Mouse (Mus musculus): Measurements from ENCODE around the gene Polr2i. TPM values are rescaled to one million over a fixed set of nuclear protein-coding genes. Genes with fewer than 3 reads are reported as not detected.
A peak's percentile ranks its signal among the peaks of the same experiment; 100 is the strongest.
"Not testable (repeated sequence)": the region's sequence is repeated elsewhere in the genome, so short reads cannot be mapped to it uniquely, and the experiment has no call there.

The Polr2i gene
- polyA plus RNA-seq, 1 experiment from 2014 or later = 152 TPM

- H3K4me3 ChIP-seq (replicated peaks) = peak overlapping the region; percentile 77
- peak overlapping the region; percentile 84 for H3K4me2 ChIP-seq
- H3K36me3 ChIP-seq = peaks cover 29% of the 10 kb centered on the region
- WGBS = under 1% methylated on average over 28 of the region's 28 CpGs
- no peaks in the 10 kb centered on the region for H3K9me3 ChIP-seq (replicated peaks)
- peaks cover 59% of the 10 kb centered on the region for H3K4me1 ChIP-seq
- peak overlapping the region; percentile 93 for H3K27ac ChIP-seq
- H3K27me3 ChIP-seq = no peaks in the 10 kb centered on the region
- peak; percentile 89 for ATAC-seq (replicated peaks; ENCODE audit: low FRiP score)
- peak overlapping the region; percentile 72 for H3K9ac ChIP-seq
These were observed 36.9 kb upstream of the Polr2i start for GRCm38 (mm10) chr7:30194884-30195283.

GRCm38 (mm10) chr7:30195461-30195860 lies 36.3 kb upstream of the Polr2i start:
- peak overlapping the region; percentile 84 for H3K4me2 ChIP-seq

GRCm38 (mm10) chr7:30196171-30196570 lies 35.6 kb upstream of the Polr2i start:
- H3K4me3 ChIP-seq (replicated peaks) = no peak overlapping the region
- H3K4me2 ChIP-seq = no peak overlapping the region
- H3K9me3 ChIP-seq (replicated peaks) = no peaks in the 10 kb centered on the region
- ATAC-seq (replicated peaks; ENCODE audit: low FRiP score) = no peak
- peaks cover 59% of the 10 kb centered on the region for H3K4me1 ChIP-seq
- H3K9ac ChIP-seq = no peak overlapping the region
- no peak overlapping the region for H3K27ac ChIP-seq
- no peaks in the 10 kb centered on the region for H3K27me3 ChIP-seq
- WGBS = 62% methylated on average over 6 of the region's 6 CpGs
- peaks cover 16% of the 10 kb centered on the region for H3K36me3 ChIP-seq

More at GRCm38 (mm10) chr7:30195461-30195860, 36.3 kb upstream of the Polr2i start:
- H3K4me1 ChIP-seq = peaks cover 59% of the 10 kb centered on the region
- no peak for ATAC-seq (replicated peaks; ENCODE audit: low FRiP score)
- peak overlapping the region; percentile 93 for H3K27ac ChIP-seq
- peaks cover 23% of the 10 kb centered on the region for H3K36me3 ChIP-seq
- H3K9me3 ChIP-seq (replicated peaks) = no peaks in the 10 kb centered on the region
- 56% methylated on average over 6 of the region's 6 CpGs for WGBS
- no peaks in the 10 kb centered on the region for H3K27me3 ChIP-seq
- H3K4me3 ChIP-seq (replicated peaks) = peak overlapping the region; percentile 77; the same call in 1 of the 2 replicates
- H3K9ac ChIP-seq = 0 out of 2 replicates have a peak overlapping the region, but pooled peaks have one; percentile 72

- Histone ChIP-seq H3K4me1 (peaks cover 52% of the 10 kb centered on the region), H3K27me3 (no peaks in the 10 kb centered on the region), H3K9me3 (replicated peaks) (no peaks in the 10 kb centered on the region), H3K27ac (peak overlapping the region; percentile 84), H3K9ac (no peak overlapping the region), H3K36me3 (peaks cover under 1% of the 10 kb centered on the region; the same call in 1 of the 2 replicates), H3K4me2 (no peak overlapping the region), H3K4me3 (replicated peaks) (no peak overlapping the region)
- ATAC-seq (replicated peaks; ENCODE audit: low FRiP score) = no peak
- WGBS = 53% methylated on average over 5 of the region's 5 CpGs
These were observed 34.1 kb upstream of the Polr2i start for GRCm38 (mm10) chr7:30197592-30198129.

- 8% methylated on average over 8 of the region's 8 CpGs for WGBS
- peak within 1 kb of the TSS; percentile 11; the same call in 1 of the 2 replicates for H3K4me3 ChIP-seq (replicated peaks)
- H3K4me1 ChIP-seq = peaks cover 43% of the 10 kb centered on the region
- peak within 1 kb of the TSS; percentile 84 for H3K27ac ChIP-seq
- no peaks in the 10 kb centered on the region for H3K36me3 ChIP-seq
- peak within 1 kb of the TSS; percentile 35 for H3K4me2 ChIP-seq
- no peak within 1 kb of the TSS for H3K9ac ChIP-seq
- no peaks in the 10 kb centered on the region for H3K9me3 ChIP-seq (replicated peaks)
- 0 out of 2 replicates have a peak, but pooled peaks have one; percentile 41 for ATAC-seq (replicated peaks; ENCODE audit: low FRiP score)
- no peaks in the 10 kb centered on the region for H3K27me3 ChIP-seq
These were observed 33.2 kb upstream of the Polr2i start, which contains the start of gene Capns1 for GRCm38 (mm10) chr7:30198481-30198971. Capns1 (minus strand) TSS chr7:30198811.

- Histone ChIP-seq H3K27ac (no peak overlapping the region), H3K4me3 (replicated peaks) (no peak overlapping the region), H3K4me2 (no peak overlapping the region), H3K4me1 (peaks cover 41% of the 10 kb centered on the region), H3K27me3 (no peaks in the 10 kb centered on the region), H3K36me3 (no peaks in the 10 kb centered on the region), H3K9ac (no peak overlapping the region), H3K9me3 (replicated peaks) (no peaks in the 10 kb centered on the region)
- ATAC-seq (replicated peaks; ENCODE audit: low FRiP score) = no peak
- 74% methylated on average over 18 of the region's 18 CpGs for WGBS
These were observed 32.1 kb upstream of the Polr2i start for GRCm38 (mm10) chr7:30199498-30200139.

GRCm38 (mm10) chr7:30200200-30200599 lies 31.5 kb upstream of the Polr2i start:
- H3K36me3 ChIP-seq = no peaks in the 10 kb centered on the region
- no peak for ATAC-seq (replicated peaks; ENCODE audit: low FRiP score)
- H3K4me1 ChIP-seq = peaks cover 39% of the 10 kb centered on the region
- no peaks in the 10 kb centered on the region for H3K27me3 ChIP-seq
- no peak overlapping the region for H3K4me3 ChIP-seq (replicated peaks)
- no peak overlapping the region for H3K4me2 ChIP-seq
- 0 out of 2 replicates have a peak overlapping the region, but pooled peaks have one; percentile 4 for H3K9ac ChIP-seq
- H3K27ac ChIP-seq = no peak overlapping the region
- WGBS = 79% methylated on average over 5 of the region's 5 CpGs
- H3K9me3 ChIP-seq (replicated peaks) = no peaks in the 10 kb centered on the region

- not testable (repeated sequence) for H3K27me3 ChIP-seq; H3K4me3 ChIP-seq (replicated peaks); H3K27ac ChIP-seq; H3K4me2 ChIP-seq; ATAC-seq (replicated peaks; ENCODE audit: low FRiP score); H3K36me3 ChIP-seq; H3K9me3 ChIP-seq (replicated peaks)
- 84% methylated on average over 5 of the region's 5 CpGs for WGBS
- H3K4me1 ChIP-seq = peaks cover 35% of the 10 kb centered on the region
- 0 out of 2 replicates have a peak overlapping the region, but pooled peaks have one; percentile 4 for H3K9ac ChIP-seq
These were observed 31.1 kb upstream of the Polr2i start for GRCm38 (mm10) chr7:30200661-30201060.

- 77% methylated on average over 11 of the region's 11 CpGs for WGBS
- H3K36me3 ChIP-seq = no peaks in the 10 kb centered on the region
These were observed 28.7 kb upstream of the Polr2i start for GRCm38 (mm10) chr7:30202895-30203690.

GRCm38 (mm10) chr7:30204380-30204779 lies 27.4 kb upstream of the Polr2i start:
- H3K9ac ChIP-seq = no peak overlapping the region
- no peaks in the 10 kb centered on the region for H3K36me3 ChIP-seq
- no peak for ATAC-seq (replicated peaks; ENCODE audit: low FRiP score)
- 48% methylated on average over 8 of the region's 8 CpGs for WGBS
- H3K9me3 ChIP-seq (replicated peaks) = no peaks in the 10 kb centered on the region
- H3K27ac ChIP-seq = no peak overlapping the region
- H3K4me3 ChIP-seq (replicated peaks) = no peak overlapping the region
- no peaks in the 10 kb centered on the region for H3K27me3 ChIP-seq
- H3K4me2 ChIP-seq = no peak overlapping the region
- H3K4me1 ChIP-seq = peaks cover 4% of the 10 kb centered on the region; the same call in 1 of the 2 replicates

More at GRCm38 (mm10) chr7:30202895-30203690, 28.7 kb upstream of the Polr2i start:
- H3K9ac ChIP-seq = no peak overlapping the region
- no peak overlapping the region for H3K4me2 ChIP-seq
- no peak overlapping the region for H3K27ac ChIP-seq
- peaks cover 14% of the 10 kb centered on the region for H3K4me1 ChIP-seq
- no peaks in the 10 kb centered on the region for H3K9me3 ChIP-seq (replicated peaks)
- ATAC-seq (replicated peaks; ENCODE audit: low FRiP score) = no peak
- H3K4me3 ChIP-seq (replicated peaks) = no peak overlapping the region
- no peaks in the 10 kb centered on the region for H3K27me3 ChIP-seq

- Histone ChIP-seq H3K36me3 (no peaks in the 10 kb centered on the region), H3K9me3 (replicated peaks) (no peaks in the 10 kb centered on the region), H3K9ac (no peak overlapping the region), H3K4me1 (no peaks in the 10 kb centered on the region), H3K4me2 (no peak overlapping the region), H3K4me3 (replicated peaks) (no peak overlapping the region), H3K27ac (no peak overlapping the region), H3K27me3 (no peaks in the 10 kb centered on the region)
- WGBS = 1% methylated on average over 2 of the region's 2 CpGs
- ATAC-seq (replicated peaks; ENCODE audit: low FRiP score) = no peak
These were observed 26.4 kb upstream of the Polr2i start for GRCm38 (mm10) chr7:30205383-30205782.

- not testable (repeated sequence) for H3K27ac ChIP-seq
- WGBS = 59% methylated on average over 5 of the region's 5 CpGs
These were observed 25.4 kb upstream of the Polr2i start for GRCm38 (mm10) chr7:30206364-30206763.

More at GRCm38 (mm10) chr7:30206364-30206763, 25.4 kb upstream of the Polr2i start:
- H3K9ac ChIP-seq; H3K9me3 ChIP-seq (replicated peaks); H3K4me2 ChIP-seq; H3K36me3 ChIP-seq; H3K27me3 ChIP-seq; ATAC-seq (replicated peaks; ENCODE audit: low FRiP score); H3K4me1 ChIP-seq; H3K4me3 ChIP-seq (replicated peaks): not testable (repeated sequence)

All from kidney, embryonic 15.5 days (tissue).